Mouse (Mus musculus) CH12.LX (cell line): ENCODE data around the gene Col6a6. TPM values are rescaled to one million over a fixed set of nuclear protein-coding genes. Genes with fewer than 3 reads are reported as not detected.

Experiments used
- DNase-seq: peaks from one replicate; pipeline ENCODE4 v3.0.0-alpha.2; 2013; ENCODE audit errors: extremely low read depth
- H3K27ac ChIP-seq: 2 replicates; pipeline ENCODE4 v1.5.1; 2012; ENCODE audit warnings: low read depth, mild to moderate bottlenecking, control low read depth, moderate library complexity; ENCODE audit not compliant: insufficient read depth
- H3K27me3 ChIP-seq: replicated peaks from 2 replicates; pipeline ENCODE3; 2012; ENCODE audit warnings: inconsistent platforms
- H3K36me3 ChIP-seq, 2 experiments: replicated peaks in 1 of 2; 2 replicates each; pipeline versions ENCODE3 to v1.6.1; 2012; ENCODE audit warnings: inconsistent platforms in 1 of 2, low read length in 1 of 2, mild to moderate bottlenecking in 1 of 2, mixed read lengths in 1 of 2, moderate library complexity in 1 of 2; ENCODE audit not compliant: control insufficient read depth in 1 of 2, insufficient read depth in 1 of 2
- H3K4me1 ChIP-seq, 2 experiments: 2 replicates each; pipeline ENCODE4 v1.6.1; 2012; ENCODE audit warnings: inconsistent platforms in 1 of 2, moderate library complexity in 1 of 2; ENCODE audit not compliant: insufficient read depth in 2 of 2, control insufficient read depth in 1 of 2
- H3K4me2 ChIP-seq: 2 replicates; pipeline ENCODE4 v1.6.1; 2012; ENCODE audit warnings: low read depth, mild to moderate bottlenecking, control low read depth; ENCODE audit not compliant: poor library complexity, insufficient read depth, severe bottlenecking
- H3K4me3 ChIP-seq, 3 experiments: fragments of 150-350 bp in 1 of 3; sonication (generic) in 1 of 3; replicated peaks in 1 of 3; 2 replicates each; pipeline versions ENCODE3 to v1.5.1; 2011 to 2012; ENCODE audit warnings: low read depth in 2 of 3, low read length in 2 of 3, mild to moderate bottlenecking in 2 of 3, moderate library complexity in 2 of 3, control low read depth in 1 of 3, improper control_type of control experiment in 1 of 3, inconsistent platforms in 1 of 3, mixed read lengths in 1 of 3; ENCODE audit not compliant: poor library complexity in 1 of 3
- H3K79me2 ChIP-seq: replicated peaks from 2 replicates; pipeline ENCODE4 v1.6.1; 2012; ENCODE audit warnings: mild to moderate bottlenecking, moderate library complexity; ENCODE audit not compliant: control insufficient read depth, poor library complexity, insufficient read depth, severe bottlenecking; ENCODE audit errors: extremely low read depth
- H3K9ac ChIP-seq: 2 replicates; pipeline ENCODE4 v1.6.1; 2012; ENCODE audit warnings: low read depth, mild to moderate bottlenecking, control low read depth, moderate library complexity; ENCODE audit not compliant: insufficient read depth
- H3K9me3 ChIP-seq: replicated peaks from 2 replicates; pipeline ENCODE3; 2012; ENCODE audit warnings: low read length, inconsistent platforms, mixed read lengths
- CHD1 ChIP-seq: IDR thresholded peaks from 2 replicates; pipeline ENCODE4 v1.6.1; 2012; ENCODE audit warnings: low read depth, low read length, improper control_type of control experiment, inconsistent platforms
- CTCF ChIP-seq, 2 experiments: IDR thresholded peaks in 1 of 2; conservative IDR thresholded peaks in 1 of 2; 2 replicates each; pipeline ENCODE4 v1.5.1; 2011 to 2012; ENCODE audit warnings: low read depth in 2 of 2, low read length in 2 of 2, improper control_type of control experiment in 1 of 2, inconsistent platforms in 1 of 2, mild to moderate bottlenecking in 1 of 2, moderate library complexity in 1 of 2
- E2F4 ChIP-seq: IDR thresholded peaks from 2 replicates; pipeline ENCODE4 v1.6.1; 2011; ENCODE audit warnings: low read depth, low read length, improper control_type of control experiment; ENCODE audit not compliant: insufficient replicate concordance
- ETS1 ChIP-seq: conservative IDR thresholded peaks from 2 replicates; pipeline ENCODE4 v1.6.1; 2012; ENCODE audit warnings: low read depth, mild to moderate bottlenecking, inconsistent platforms, low read length, improper control_type of control experiment, moderate library complexity
- IRF4 ChIP-seq: IDR thresholded peaks from 2 replicates; pipeline ENCODE4 v1.6.1; 2014; ENCODE audit warnings: low read depth, mild to moderate bottlenecking, inconsistent platforms, low read length, improper control_type of control experiment
- JUN ChIP-seq: IDR thresholded peaks from 2 replicates; pipeline ENCODE4 v1.6.1; 2011; ENCODE audit warnings: low read depth, mild to moderate bottlenecking, low read length, improper control_type of control experiment, moderate library complexity; ENCODE audit not compliant: insufficient read depth
- JUND ChIP-seq: conservative IDR thresholded peaks from 2 replicates; pipeline ENCODE4 v1.6.1; 2011; ENCODE audit warnings: low read depth, low read length, improper control_type of control experiment
- KAT2A ChIP-seq: IDR thresholded peaks from 2 replicates; pipeline ENCODE4 v1.6.1; 2012; ENCODE audit warnings: low read length, improper control_type of control experiment, inconsistent platforms; ENCODE audit not compliant: insufficient replicate concordance
- MEF2A ChIP-seq: IDR thresholded peaks from 2 replicates; pipeline ENCODE4 v1.6.1; 2014; ENCODE audit warnings: low read depth, mild to moderate bottlenecking, inconsistent platforms, low read length, improper control_type of control experiment, borderline replicate concordance
- MXI1 ChIP-seq: IDR thresholded peaks from 2 replicates; pipeline ENCODE4 v1.6.1; 2011; ENCODE audit warnings: mild to moderate bottlenecking, low read depth, low read length, improper control_type of control experiment
- POLR2A ChIP-seq: IDR thresholded peaks from 2 replicates; pipeline ENCODE4 v1.6.1; 2011; ENCODE audit warnings: low read depth, mild to moderate bottlenecking, improper control_type of control experiment, low read length
- POLR2AphosphoS2 ChIP-seq: IDR thresholded peaks from 2 replicates; pipeline ENCODE4 v1.6.1; 2011; ENCODE audit warnings: low read depth, low read length, improper control_type of control experiment
- RCOR1 ChIP-seq: conservative IDR thresholded peaks from 2 replicates; pipeline ENCODE4 v1.6.1; 2012; ENCODE audit warnings: low read depth, mild to moderate bottlenecking, inconsistent platforms, low read length, improper control_type of control experiment
- USF1 ChIP-seq: IDR thresholded peaks from 2 replicates; pipeline ENCODE4 v1.6.1; 2014; ENCODE audit warnings: low read depth, mild to moderate bottlenecking, inconsistent platforms, low read length, improper control_type of control experiment
- USF2 ChIP-seq: conservative IDR thresholded peaks from 2 replicates; pipeline ENCODE4 v1.6.1; 2011; ENCODE audit warnings: low read depth, low read length, improper control_type of control experiment
- ZKSCAN1 ChIP-seq: IDR thresholded peaks from 2 replicates; pipeline ENCODE4 v1.6.1; 2012; ENCODE audit warnings: low read depth, inconsistent platforms, low read length, improper control_type of control experiment, borderline replicate concordance
- dilution Hi-C: fragments of 300-500 bp; cut with MboI; formaldehyde crosslinking; loops from 2 replicates; pipeline ENCODE4 v1.14.3; 2020; ENCODE audit warnings: low sequenced_read_pairs; ENCODE audit not compliant: extremely low pct_unique_long_range_greater_than_20kb, extremely low pct_ligation_motif_present
- in situ Hi-C: fragments of 300-500 bp; cut with MboI; formaldehyde crosslinking; loops from 3 replicates; pipeline ENCODE4 v1.14.3; 2019; ENCODE audit warnings: low sequenced_read_pairs, low pct_ligation_motif_present, low pct_unique_long_range_greater_than_20kb, mixed read lengths
- polyA plus RNA-seq: library from polyadenylated mRNA; unstranded; fragments of >175 nt; gene quantifications from 2 replicates; pipeline ENCODE4 v1.2.1, GENCODE M21; 2012; ENCODE audit warnings: low read depth; ENCODE audit not compliant: insufficient read length
- total RNA-seq, 2 experiments: library from RNA; depleted of rRNA; stranded (reverse); fragments of 300-350 nt in 1 of 2; fragments of >200 nt in 1 of 2; gene quantifications; 2 replicates each; pipeline ENCODE4 v1.2.3; 2012 to 2014

Col6a6 gene
- total and polyA plus RNA-seq, 3 experiments = not detected

DNA sequence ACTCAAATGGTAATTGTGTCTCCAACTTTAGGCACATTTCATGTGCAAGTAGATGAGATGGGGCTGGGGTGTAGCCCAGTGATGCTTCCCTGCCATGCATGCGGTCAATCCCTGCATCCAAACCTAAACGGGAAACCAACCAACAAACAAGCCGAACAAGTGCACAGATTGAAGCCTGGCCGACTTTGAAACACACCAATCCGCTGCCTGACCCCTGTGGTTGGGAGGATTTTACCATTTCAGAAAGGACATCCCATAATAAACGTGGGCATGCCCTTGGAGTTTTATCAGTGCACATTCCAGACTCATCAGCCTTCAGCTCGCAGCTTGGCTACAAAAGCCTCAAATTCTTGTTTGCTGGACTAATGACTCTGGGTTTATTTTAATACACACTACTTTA is 57.3 kb downstream of the Col6a6 start:
- Histone ChIP-seq H3K9me3 (no peaks in the 10 kb centered on the region), H3K9ac (no peak overlapping the region), H3K4me3 (no peak overlapping the region), H3K79me2 (no peaks in the 10 kb centered on the region), H3K4me1 (no peaks in the 10 kb centered on the region), H3K36me3 (no peaks in the 10 kb centered on the region), H3K4me2 (no peak overlapping the region), H3K27me3 (peaks cover 62% of the 10 kb centered on the region), H3K27ac (no peak overlapping the region)
- dilution Hi-C loops = no loop called here
- DNase-seq = no peak
- in situ Hi-C loops = no loop called here
- TF ChIP-seq POLR2AphosphoS2 (no peak), KAT2A (no peak), JUN (no peak), IRF4 (no peak), CHD1 (no peak), RCOR1 (no peak), POLR2A (no peak), CTCF (conservative IDR thresholded peaks at IDR 0.05 in 1 of 2, IDR thresholded peaks at IDR 0.05 in 1 of 2; ENCODE audit: low read depth in 2 of 2, low read length in 2 of 2) (no peak), USF2 (no peak), ETS1 (no peak), MEF2A (no peak), MXI1 (no peak), E2F4 (no peak), JUND (no peak), USF1 (no peak), ZKSCAN1 (no peak)

DNA sequence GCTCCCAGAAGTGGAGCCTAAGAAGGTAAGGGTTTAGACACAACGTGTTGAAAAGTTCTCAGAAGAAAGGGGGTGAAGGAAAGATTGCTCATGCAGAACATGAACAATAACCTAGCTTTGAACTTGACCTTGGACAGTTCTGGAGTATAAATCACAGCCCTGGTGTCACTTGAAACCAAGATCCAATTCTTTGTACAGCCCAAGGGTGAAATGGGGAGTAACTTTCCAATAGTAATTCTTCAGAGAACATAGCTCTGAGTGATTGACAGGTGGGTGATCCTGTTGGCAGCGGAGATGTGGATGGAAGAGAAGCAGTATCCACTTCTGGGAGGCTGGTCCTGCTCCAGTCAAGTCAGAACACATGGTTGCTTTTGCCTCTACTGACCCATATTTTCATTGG is 62.1 kb downstream of the Col6a6 start:
- dilution Hi-C loops = no loop called here

More for the DNA sequence above, 62.1 kb downstream of the Col6a6 start:
- Histone ChIP-seq H3K27ac (no peak overlapping the region), H3K4me2 (no peak overlapping the region), H3K9ac (no peak overlapping the region), H3K27me3 (peaks cover 47% of the 10 kb centered on the region), H3K4me3 (no peak overlapping the region), H3K4me1 (no peaks in the 10 kb centered on the region), H3K9me3 (no peaks in the 10 kb centered on the region), H3K36me3 (no peaks in the 10 kb centered on the region), H3K79me2 (no peaks in the 10 kb centered on the region)
- TF ChIP-seq KAT2A = no peak
- TF ChIP-seq JUN = no peak
- in situ Hi-C loops = no loop called here
- no peak for DNase-seq
